Mouse (Mus musculus) limb, embryonic 10.5 days (tissue): ENCODE measurements around the gene Selenon. TPM values are rescaled to one million over a fixed set of nuclear protein-coding genes. Genes with fewer than 3 reads are reported as not detected.
A peak's percentile ranks its signal among the peaks of the same experiment; 100 is the strongest.
"Not testable (repeated sequence)": the region's sequence is repeated elsewhere in the genome, so short reads cannot be mapped to it uniquely, and the experiment has no call there.

Source experiments
- DNase-seq: peaks from one replicate; pipeline ENCODE4 v3.0.0-alpha.2; 2017; ENCODE audit warnings: low spot score
- H3K27ac ChIP-seq: fragments of 300-500 bp; sonication (generic); 2 replicates; pipeline ENCODE4 v1.5.1; 2016; ENCODE audit warnings: mild to moderate bottlenecking
- H3K27me3 ChIP-seq: fragments of 300-500 bp; sonication (generic); 2 replicates; pipeline ENCODE4 v1.6.1; 2016; ENCODE audit warnings: low read depth, mild to moderate bottlenecking; ENCODE audit not compliant: poor library complexity, severe bottlenecking
- H3K36me3 ChIP-seq: fragments of 300-500 bp; sonication (generic); 2 replicates; pipeline ENCODE4 v1.6.1; 2016; ENCODE audit warnings: mild to moderate bottlenecking, moderate library complexity
- H3K4me1 ChIP-seq: fragments of 300-500 bp; sonication (generic); 2 replicates; pipeline ENCODE4 v1.6.1; 2016
- H3K4me3 ChIP-seq: fragments of 300-500 bp; sonication (generic); 2 replicates; pipeline ENCODE4 v1.5.1; 2016; ENCODE audit warnings: mild to moderate bottlenecking, moderate library complexity
- H3K9me3 ChIP-seq: fragments of 300-500 bp; sonication (generic); replicated peaks from 2 replicates; pipeline ENCODE4 v1.6.1; 2016; ENCODE audit warnings: mild to moderate bottlenecking
- WGBS: fragments of 180-500 bp; shearing (Covaris S2); methylation state at CpG from one replicate; pipeline ENCODE4 v1.1.7; 2016; 5-methylcytosine and 5-hydroxymethylcytosine counted together
- polyA plus RNA-seq: library from polyadenylated mRNA; unstranded; fragments of >200 nt; fragmentation: Nextera tagmentation; extraction: Ambion mirVana; gene quantifications from 2 replicates; pipeline ENCODE4 v1.2.1, GENCODE M21; 2016

Gene Selenon
- polyA plus RNA-seq, 1 experiment from 2014 or later: 10.9 TPM

- H3K27me3 ChIP-seq: no peaks in the 10 kb centered on the region
- no peaks in the 10 kb centered on the region for H3K9me3 ChIP-seq
- 76% methylated on average over 4 of the region's 4 CpGs for WGBS
- H3K36me3 ChIP-seq: peaks cover 11% of the 10 kb centered on the region
- peaks cover 22% of the 10 kb centered on the region for H3K4me1 ChIP-seq
- H3K4me3 ChIP-seq: peak overlapping the region; percentile 76; the same call in 1 of the 2 replicates
- no peak overlapping the region for H3K27ac ChIP-seq
- no peak for DNase-seq
These were observed 41.6 kb downstream of the Selenon start for GRCm38 (mm10) chr4:134510396-134510795.

GRCm38 (mm10) chr4:134506713-134507112 is 45.3 kb downstream of the Selenon start:
- peaks cover 10% of the 10 kb centered on the region for H3K4me1 ChIP-seq
- H3K36me3 ChIP-seq: no peaks in the 10 kb centered on the region
- H3K27ac ChIP-seq: no peak overlapping the region
- WGBS: 88% methylated on average over 19 of the region's 19 CpGs
- no peak overlapping the region for H3K4me3 ChIP-seq
- no peaks in the 10 kb centered on the region for H3K27me3 ChIP-seq
- H3K9me3 ChIP-seq: no peaks in the 10 kb centered on the region
- no peak for DNase-seq

DNA sequence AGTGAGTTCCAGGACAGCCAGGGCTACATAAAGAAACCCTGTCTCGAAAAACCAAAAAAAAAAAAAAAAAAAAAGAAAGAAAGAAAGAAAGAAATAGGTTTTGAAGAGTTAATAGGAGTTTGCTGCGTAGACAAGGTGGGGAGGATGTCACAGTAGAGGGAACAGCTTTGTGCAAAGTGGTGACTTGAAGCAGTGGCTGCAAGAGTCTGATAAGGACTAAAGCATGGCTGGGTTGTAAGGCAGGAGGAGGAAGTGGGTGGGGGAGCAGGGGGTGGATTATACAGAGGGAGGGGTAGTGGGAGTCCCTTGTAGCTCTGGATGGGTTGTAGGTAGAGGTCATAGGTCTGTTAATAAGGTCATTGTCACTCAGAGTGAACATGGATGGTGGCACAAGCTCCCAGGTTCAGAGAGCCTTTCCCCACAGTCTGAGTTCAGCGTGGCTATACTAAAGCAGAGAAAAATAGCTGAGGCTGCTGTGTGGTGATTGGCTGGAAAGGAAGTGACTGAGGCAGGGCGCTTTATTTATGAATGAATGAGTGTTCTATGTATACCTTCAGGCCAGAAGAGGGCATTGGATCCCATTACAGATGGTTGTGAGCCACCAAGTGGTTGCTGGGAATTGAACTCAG is 45.9 kb downstream of the Selenon start:
- no peak for DNase-seq

GRCm38 (mm10) chr4:134505303-134505789 is 46.6 kb downstream of the Selenon start:
- H3K4me1 ChIP-seq: no peaks in the 10 kb centered on the region
- no peaks in the 10 kb centered on the region for H3K36me3 ChIP-seq
- H3K4me3 ChIP-seq: no peak overlapping the region
- no peaks in the 10 kb centered on the region for H3K27me3 ChIP-seq
- WGBS: 92% methylated on average over 4 of the region's 4 CpGs
- no peaks in the 10 kb centered on the region for H3K9me3 ChIP-seq
- no peak for DNase-seq
- H3K27ac ChIP-seq: no peak overlapping the region

More for the DNA sequence above, 45.9 kb downstream of the Selenon start:
- Histone ChIP-seq H3K4me3 (no peak overlapping the region), H3K36me3 (no peaks in the 10 kb centered on the region), H3K27ac (no peak overlapping the region), H3K4me1 (0 out of 2 replicates have a peak, but pooled peaks cover 3% of the 10 kb centered on the region), H3K9me3 (no peaks in the 10 kb centered on the region), H3K27me3 (no peaks in the 10 kb centered on the region)
- 86% methylated on average over 3 of the region's 4 CpGs for WGBS

DNA sequence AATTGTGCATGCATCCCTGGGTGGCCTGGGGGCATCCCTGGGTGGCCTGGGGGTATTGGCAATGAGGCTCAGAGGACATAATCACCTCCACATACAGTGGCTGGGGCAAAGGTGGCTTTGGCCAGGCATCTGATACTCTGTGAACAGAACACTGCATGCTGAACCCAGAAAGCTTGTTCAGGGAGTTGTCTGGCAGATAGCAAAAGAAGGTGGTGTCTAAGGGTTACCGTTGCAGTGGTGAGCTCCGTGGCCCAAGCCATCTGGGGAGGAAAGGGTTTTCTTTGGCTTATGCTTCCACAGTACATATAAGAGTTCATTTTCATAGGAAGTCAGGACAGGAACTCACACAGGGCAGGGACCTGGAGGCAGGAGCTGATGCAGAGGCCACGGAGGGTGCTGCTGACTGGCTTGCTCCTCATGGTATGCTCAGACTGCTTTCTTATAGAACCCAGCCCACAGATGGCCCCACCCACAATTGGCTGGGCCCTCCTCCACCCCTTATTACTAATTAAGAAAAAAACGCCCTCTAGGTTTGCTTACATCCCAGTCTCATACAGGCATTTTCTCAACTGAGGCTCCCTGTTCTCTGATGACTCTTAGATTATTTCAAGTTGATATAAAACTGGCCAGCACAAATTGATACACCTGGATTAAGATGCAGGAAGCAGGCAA is 48.1 kb downstream of the Selenon start:
- H3K27ac ChIP-seq: no peak overlapping the region
- no peaks in the 10 kb centered on the region for H3K4me1 ChIP-seq
- H3K9me3 ChIP-seq: no peaks in the 10 kb centered on the region
- 79% methylated on average over 4 of the region's 4 CpGs for WGBS
- no peaks in the 10 kb centered on the region for H3K27me3 ChIP-seq
- no peaks in the 10 kb centered on the region for H3K36me3 ChIP-seq
- no peak for DNase-seq
- H3K4me3 ChIP-seq: no peak overlapping the region

DNA sequence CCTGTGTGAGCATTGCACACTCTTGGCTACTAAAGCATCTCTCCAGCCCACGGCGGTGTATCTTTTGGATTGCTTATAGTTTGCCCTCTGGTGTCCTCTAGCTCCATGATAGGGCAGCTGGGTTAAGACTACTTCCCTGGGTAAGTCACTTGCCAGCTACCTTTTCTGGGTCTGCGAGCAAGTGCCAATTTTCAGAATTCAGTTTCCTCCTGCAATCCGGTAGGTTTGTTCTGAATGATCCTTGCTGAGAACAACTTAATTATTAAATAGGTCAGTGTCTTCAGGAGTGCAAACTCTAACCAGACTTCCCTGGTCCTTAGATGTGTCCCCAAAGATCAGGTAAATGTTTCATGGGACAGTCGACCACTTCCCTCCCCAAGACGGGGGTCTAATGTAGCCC is 50.9 kb downstream of the Selenon start:
- H3K9me3 ChIP-seq: no peaks in the 10 kb centered on the region
- 95% methylated on average over 6 of the region's 6 CpGs for WGBS
- H3K4me3 ChIP-seq: no peak overlapping the region
- DNase-seq: no peak
- no peaks in the 10 kb centered on the region for H3K36me3 ChIP-seq
- peaks cover 14% of the 10 kb centered on the region for H3K4me1 ChIP-seq
- H3K27ac ChIP-seq: no peak overlapping the region
- peaks cover 20% of the 10 kb centered on the region for H3K27me3 ChIP-seq

DNA sequence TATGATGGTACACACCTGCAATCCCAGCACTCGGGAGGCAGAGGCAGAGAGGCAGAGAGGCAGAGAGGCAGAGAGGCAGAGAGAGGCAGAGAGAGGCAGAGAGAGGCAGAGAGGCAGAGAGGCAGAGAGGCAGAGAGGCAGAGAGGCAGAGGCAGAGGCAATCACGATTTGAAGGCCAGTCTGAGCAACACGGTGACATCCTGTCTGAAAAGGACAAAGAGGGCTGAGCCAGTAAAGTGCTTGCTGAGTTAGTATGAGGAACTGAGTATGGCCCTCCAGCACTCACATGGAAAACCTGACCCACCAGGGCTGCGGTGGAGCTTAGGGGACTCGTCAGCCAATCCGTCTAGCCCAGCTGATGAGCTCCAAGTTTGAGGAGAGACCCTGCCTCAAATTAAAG is 53.0 kb downstream of the Selenon start:
- not testable (repeated sequence) for H3K9me3 ChIP-seq, DNase-seq, H3K27ac ChIP-seq, H3K4me3 ChIP-seq, H3K36me3 ChIP-seq
- Histone ChIP-seq H3K27me3 (peaks cover 20% of the 10 kb centered on the region), H3K4me1 (peaks cover 24% of the 10 kb centered on the region)
- 89% methylated on average over 6 of the region's 6 CpGs for WGBS

DNA sequence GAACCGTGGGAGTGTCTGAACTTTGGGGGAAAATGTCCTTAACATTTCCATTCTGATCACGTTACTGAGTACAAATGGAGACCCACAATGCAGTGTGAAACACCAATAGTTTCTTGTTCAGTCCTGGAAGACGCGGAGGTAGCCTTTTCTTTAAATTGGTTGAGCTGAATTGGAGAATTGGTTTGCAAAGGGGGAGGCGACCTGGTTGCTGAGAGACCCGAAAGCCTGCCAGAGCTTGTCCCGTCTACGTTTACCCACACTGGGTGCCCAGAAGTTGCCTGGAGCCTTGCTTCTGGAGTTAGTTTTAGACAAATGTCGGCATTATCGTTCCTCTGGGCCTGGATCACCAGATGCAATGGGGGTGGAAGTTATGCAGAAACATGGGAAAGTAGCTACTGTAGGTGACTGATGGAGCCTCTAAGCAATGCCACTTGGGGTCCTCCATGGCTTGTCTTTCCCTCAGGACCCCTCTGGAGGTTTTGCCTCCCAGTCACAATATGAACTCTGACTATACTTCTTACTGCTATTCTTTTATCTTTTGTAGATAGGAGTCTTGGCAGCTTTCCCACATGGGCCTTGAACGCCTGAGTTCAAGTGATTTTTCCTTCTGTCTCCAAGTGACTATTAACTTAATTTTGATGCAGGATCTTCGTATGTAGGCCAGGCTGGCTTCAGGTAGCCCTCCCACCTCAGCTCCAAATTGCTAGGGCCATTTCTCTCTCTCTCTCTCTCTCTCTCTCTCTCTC is 53.8 kb downstream of the Selenon start:
- Histone ChIP-seq H3K36me3 (no peaks in the 10 kb centered on the region), H3K27ac (no peak overlapping the region), H3K9me3 (no peaks in the 10 kb centered on the region), H3K4me1 (peaks cover 24% of the 10 kb centered on the region), H3K27me3 (peaks cover 20% of the 10 kb centered on the region), H3K4me3 (no peak overlapping the region)
- DNase-seq: no peak
- 84% methylated on average over 12 of the region's 12 CpGs for WGBS

- peak overlapping the region; percentile 72 for H3K4me3 ChIP-seq
- 16% methylated on average over 6 of the region's 6 CpGs for WGBS
- peak overlapping the region; percentile 78 for H3K27ac ChIP-seq
- no peaks in the 10 kb centered on the region for H3K9me3 ChIP-seq
- no peaks in the 10 kb centered on the region for H3K36me3 ChIP-seq
- H3K27me3 ChIP-seq: peaks cover 20% of the 10 kb centered on the region
- no peak for DNase-seq
- H3K4me1 ChIP-seq: peaks cover 24% of the 10 kb centered on the region
These were observed 54.7 kb downstream of the Selenon start for GRCm38 (mm10) chr4:134497223-134497622.

DNA sequence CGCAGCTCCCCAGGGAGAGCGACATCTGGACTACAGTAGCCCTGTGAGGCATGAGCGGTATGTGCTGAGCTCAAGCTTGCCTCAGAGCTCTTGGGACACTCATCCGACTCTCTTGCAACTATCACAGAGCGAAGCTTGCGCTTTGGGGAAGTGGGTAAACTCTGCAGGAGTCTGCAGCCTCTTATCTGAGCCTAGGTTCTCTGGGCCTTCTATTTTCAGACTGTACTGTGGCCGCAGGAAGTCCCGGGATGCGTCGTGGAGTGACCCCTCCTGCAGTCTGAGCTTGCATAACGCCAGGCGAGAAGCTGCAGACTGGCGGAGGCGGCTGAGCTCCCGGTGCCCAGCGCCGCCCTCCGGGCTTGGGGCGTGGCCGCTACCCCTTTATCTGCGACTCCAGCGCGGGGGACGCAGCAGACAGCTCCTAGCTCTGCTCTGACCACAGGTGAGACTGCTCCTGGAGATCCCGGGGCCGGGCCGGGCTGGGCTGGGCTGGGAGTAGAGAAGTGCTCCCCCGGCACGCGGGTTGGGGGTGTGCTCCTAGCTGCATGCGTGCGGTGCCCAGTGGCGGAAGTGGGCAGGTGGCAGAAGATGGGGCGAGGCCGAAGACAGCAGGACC is 55.3 kb downstream of the Selenon start, which contains the start of gene Paqr7:
TSS of gene Paqr7 (plus strand) at position 103 of the 616 bp plus-strand sequence.
- Histone ChIP-seq H3K27me3 (peaks cover 20% of the 10 kb centered on the region), H3K27ac (peak within 1 kb of the TSS; percentile 78), H3K9me3 (no peaks in the 10 kb centered on the region), H3K4me1 (peaks cover 24% of the 10 kb centered on the region), H3K4me3 (peak within 1 kb of the TSS; percentile 72), H3K36me3 (no peaks in the 10 kb centered on the region)
- peak; percentile 62 for DNase-seq
- WGBS: 3% methylated on average over 35 of the region's 35 CpGs

DNA sequence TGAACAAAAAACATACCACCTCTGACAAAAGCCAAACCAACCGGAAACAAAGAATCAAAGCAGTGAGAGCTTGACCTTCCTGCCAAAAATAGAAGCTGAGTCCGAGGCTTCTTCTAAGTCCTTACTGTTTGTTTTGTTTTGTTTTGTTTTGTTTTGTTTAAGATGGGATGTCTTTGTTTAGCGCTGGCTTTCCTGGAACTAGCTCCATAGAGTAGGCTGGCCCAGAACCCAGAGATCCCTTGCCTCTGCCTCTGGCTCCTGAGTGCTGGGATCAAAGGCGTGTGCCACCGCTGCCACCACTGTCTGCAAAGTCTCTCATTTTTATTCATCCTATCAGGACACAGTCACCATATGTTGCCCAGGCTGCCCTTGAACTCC is 56.4 kb downstream of the Selenon start:
- Histone ChIP-seq H3K9me3 (no peaks in the 10 kb centered on the region), H3K27ac (0 out of 2 replicates have a peak overlapping the region, but pooled peaks have one; percentile 1), H3K27me3 (peaks cover 20% of the 10 kb centered on the region), H3K4me3 (no peak overlapping the region), H3K4me1 (peaks cover 24% of the 10 kb centered on the region), H3K36me3 (no peaks in the 10 kb centered on the region)
- 85% methylated on average over 5 of the region's 5 CpGs for WGBS
- DNase-seq: no peak

- Histone ChIP-seq H3K27ac (0 out of 2 replicates have a peak overlapping the region, but pooled peaks have one; percentile 1), H3K4me1 (peaks cover 24% of the 10 kb centered on the region), H3K9me3 (no peaks in the 10 kb centered on the region), H3K4me3 (no peak overlapping the region), H3K36me3 (no peaks in the 10 kb centered on the region), H3K27me3 (peaks cover 20% of the 10 kb centered on the region)
- WGBS: 80% methylated on average over 16 of the region's 16 CpGs
- DNase-seq: no peak
These were observed 57.0 kb downstream of the Selenon start for GRCm38 (mm10) chr4:134494780-134495545.
